Mouse (Mus musculus): ENCODE measurements around the gene Sorl1. TPM values are rescaled to one million over a fixed set of nuclear protein-coding genes. Genes with fewer than 3 reads are reported as not detected.

Sorl1 gene
- polyA plus RNA-seq, 1 experiment from 2014 or later, result 9.6 TPM

- H3K9ac ChIP-seq, result peak overlapping the region; percentile 75
- no peaks in the 10 kb centered on the region for H3K36me3 ChIP-seq
- H3K4me1 ChIP-seq (replicated peaks), result peaks cover 28% of the 10 kb centered on the region
- WGBS, result 13% methylated on average over 16 of the region's 16 CpGs
- H3K27me3 ChIP-seq (replicated peaks), result no peaks in the 10 kb centered on the region
- peak; percentile 30; the same call in 1 of the 2 replicates for ATAC-seq (ENCODE audit: insufficient number of reproducible peaks, low FRiP score)
- peak overlapping the region; percentile 69 for H3K4me2 ChIP-seq
- H3K27ac ChIP-seq (ENCODE audit: poor library complexity, severe bottlenecking), result peak overlapping the region; percentile 93
- peak overlapping the region; percentile 56 for H3K4me3 ChIP-seq
- H3K9me3 ChIP-seq (replicated peaks), result no peaks in the 10 kb centered on the region
These were observed 172.5 kb downstream of the Sorl1 start for GRCm38 (mm10) chr9:41951472-41952129.

DNA sequence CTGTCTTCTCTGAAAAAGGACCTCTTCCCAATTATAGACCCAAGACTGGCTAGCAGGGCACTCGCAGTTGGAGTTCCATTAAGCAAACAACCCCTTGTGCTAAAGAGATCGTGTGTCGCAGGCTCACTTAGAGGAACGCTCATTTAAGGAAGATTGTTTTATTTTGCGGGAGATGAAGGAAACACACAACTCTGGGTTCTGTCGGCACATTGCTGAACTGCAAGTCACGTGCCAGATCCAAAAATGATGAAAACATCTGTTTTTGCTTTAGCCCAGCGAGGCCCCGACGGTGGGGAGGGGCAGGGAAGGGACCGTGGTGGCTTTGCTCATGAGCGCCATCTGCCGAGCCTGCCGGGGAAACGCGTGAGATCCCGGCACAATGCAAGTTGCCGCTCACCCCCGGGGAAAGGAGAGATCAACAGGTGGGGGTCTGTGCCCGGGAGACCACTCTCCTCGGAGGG lies 173.1 kb downstream of the Sorl1 start:
- Histone ChIP-seq H3K27me3 (replicated peaks) (no peaks in the 10 kb centered on the region), H3K27ac (ENCODE audit: poor library complexity, severe bottlenecking) (peak overlapping the region; percentile 93), H3K36me3 (no peaks in the 10 kb centered on the region), H3K4me2 (peak overlapping the region; percentile 69), H3K4me3 (peak overlapping the region; percentile 56), H3K4me1 (replicated peaks) (peaks cover 28% of the 10 kb centered on the region), H3K9ac (peak overlapping the region; percentile 75), H3K9me3 (replicated peaks) (no peaks in the 10 kb centered on the region)
- ATAC-seq (ENCODE audit: insufficient number of reproducible peaks, low FRiP score), result peak; percentile 75
- WGBS, result under 1% methylated on average over 21 of the region's 21 CpGs

- H3K9ac ChIP-seq, result peak overlapping the region; percentile 75
- peak overlapping the region; percentile 56 for H3K4me3 ChIP-seq
- no peaks in the 10 kb centered on the region for H3K27me3 ChIP-seq (replicated peaks)
- peaks cover 28% of the 10 kb centered on the region for H3K4me1 ChIP-seq (replicated peaks)
- H3K4me2 ChIP-seq, result peak overlapping the region; percentile 69
- 8% methylated on average over 34 of the region's 34 CpGs for WGBS
- H3K27ac ChIP-seq (ENCODE audit: poor library complexity, severe bottlenecking), result peak overlapping the region; percentile 93
- peak; percentile 85 for ATAC-seq (ENCODE audit: insufficient number of reproducible peaks, low FRiP score)
- H3K9me3 ChIP-seq (replicated peaks), result no peaks in the 10 kb centered on the region
- no peaks in the 10 kb centered on the region for H3K36me3 ChIP-seq
These were observed 173.7 kb downstream of the Sorl1 start for GRCm38 (mm10) chr9:41950109-41950990.

DNA sequence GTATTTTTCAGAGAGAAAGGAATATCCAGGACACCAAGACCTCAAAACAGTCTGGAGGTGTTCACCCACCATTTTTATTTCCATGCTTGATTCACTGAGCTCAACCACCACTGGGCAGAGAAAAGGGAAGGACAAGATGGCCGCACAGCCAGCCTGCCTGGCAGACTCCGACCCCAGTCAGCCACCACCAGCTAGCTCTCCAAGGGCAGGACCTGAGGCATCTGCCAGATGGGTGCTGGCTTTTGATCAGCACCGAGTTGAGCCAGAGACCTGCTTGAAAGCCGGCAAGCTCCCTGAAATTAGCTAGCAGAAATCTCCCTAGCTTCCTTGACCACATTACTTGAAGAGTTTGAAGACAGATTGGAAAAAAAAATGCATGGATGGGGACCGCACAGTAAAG lies 174.6 kb downstream of the Sorl1 start:
- no peaks in the 10 kb centered on the region for H3K36me3 ChIP-seq
- peak overlapping the region; percentile 93 for H3K27ac ChIP-seq (ENCODE audit: poor library complexity, severe bottlenecking)
- no peak overlapping the region for H3K4me2 ChIP-seq
- H3K4me3 ChIP-seq, result no peak overlapping the region
- no peak overlapping the region for H3K9ac ChIP-seq
- H3K27me3 ChIP-seq (replicated peaks), result no peaks in the 10 kb centered on the region
- 67% methylated on average over 5 of the region's 5 CpGs for WGBS
- H3K4me1 ChIP-seq (replicated peaks), result peaks cover 28% of the 10 kb centered on the region
- no peaks in the 10 kb centered on the region for H3K9me3 ChIP-seq (replicated peaks)
- no peak for ATAC-seq (ENCODE audit: insufficient number of reproducible peaks, low FRiP score)

DNA sequence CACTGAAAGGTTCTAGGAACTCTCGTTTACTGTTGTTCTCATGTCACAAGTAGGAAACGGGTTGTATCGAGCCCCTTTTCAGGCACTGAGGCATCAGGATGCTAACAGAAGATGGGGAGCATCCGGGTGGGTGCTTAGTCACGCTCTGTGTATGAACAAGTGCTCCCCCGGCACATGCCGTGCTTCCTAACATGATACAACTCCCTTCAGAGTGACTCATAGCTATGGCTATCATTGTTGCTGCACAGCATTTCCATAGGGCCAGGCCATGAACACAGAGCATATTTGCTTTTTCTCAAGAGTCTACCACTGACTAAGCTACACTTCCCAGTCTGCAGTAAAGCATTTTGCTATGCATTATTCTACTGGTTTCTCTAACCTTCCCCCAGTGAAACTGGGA lies 179.1 kb downstream of the Sorl1 start:
- no peaks in the 10 kb centered on the region for H3K9me3 ChIP-seq (replicated peaks)
- H3K36me3 ChIP-seq, result no peaks in the 10 kb centered on the region
- H3K4me3 ChIP-seq, result no peak overlapping the region
- ATAC-seq (ENCODE audit: insufficient number of reproducible peaks, low FRiP score), result no peak
- WGBS, result 86% methylated on average over 7 of the region's 7 CpGs
- peaks cover 6% of the 10 kb centered on the region for H3K4me1 ChIP-seq (replicated peaks)
- H3K9ac ChIP-seq, result no peak overlapping the region
- no peak overlapping the region for H3K27ac ChIP-seq (ENCODE audit: poor library complexity, severe bottlenecking)
- H3K27me3 ChIP-seq (replicated peaks), result no peaks in the 10 kb centered on the region
- H3K4me2 ChIP-seq, result no peak overlapping the region

DNA sequence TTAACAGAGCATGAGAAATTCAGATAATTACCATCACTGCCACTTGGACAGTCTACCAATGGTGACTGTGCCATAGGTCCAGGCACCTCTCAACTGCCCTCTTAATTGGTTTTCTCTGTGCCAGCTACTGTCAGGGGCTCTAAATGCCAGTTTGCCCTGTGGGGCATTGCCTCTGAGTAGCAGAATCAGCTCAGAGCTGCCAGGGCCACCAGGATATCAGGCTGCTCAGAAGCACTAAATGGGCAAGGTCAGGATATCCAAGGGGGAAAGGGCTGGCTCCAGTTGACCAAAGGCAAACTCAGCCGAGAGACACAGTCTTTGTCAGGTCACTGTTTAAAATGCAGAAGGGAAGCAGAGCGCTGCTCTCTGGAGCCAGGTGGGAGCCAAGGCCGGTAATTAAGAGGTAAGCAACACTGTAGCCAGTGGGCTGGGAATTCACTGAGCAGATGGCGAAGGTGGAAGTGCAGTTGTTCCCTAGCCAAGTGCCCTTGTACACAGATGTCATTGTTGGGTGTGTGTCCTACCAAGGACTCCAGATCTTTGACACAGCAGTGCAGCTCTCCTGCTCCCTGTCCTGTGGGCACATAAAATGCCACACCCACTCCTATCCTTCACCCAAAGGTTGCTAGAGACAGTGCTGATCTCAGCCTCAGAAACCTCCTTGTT lies 181.0 kb downstream of the Sorl1 start:
- Histone ChIP-seq H3K27me3 (replicated peaks) (no peaks in the 10 kb centered on the region), H3K36me3 (no peaks in the 10 kb centered on the region), H3K4me1 (replicated peaks) (0 out of 2 replicates have a peak, but pooled peaks cover 4% of the 10 kb centered on the region), H3K27ac (ENCODE audit: poor library complexity, severe bottlenecking) (no peak overlapping the region), H3K9ac (no peak overlapping the region), H3K4me3 (no peak overlapping the region), H3K9me3 (replicated peaks) (no peaks in the 10 kb centered on the region), H3K4me2 (no peak overlapping the region)
- 71% methylated on average over 4 of the region's 4 CpGs for WGBS
- no peak for ATAC-seq (ENCODE audit: insufficient number of reproducible peaks, low FRiP score)

DNA sequence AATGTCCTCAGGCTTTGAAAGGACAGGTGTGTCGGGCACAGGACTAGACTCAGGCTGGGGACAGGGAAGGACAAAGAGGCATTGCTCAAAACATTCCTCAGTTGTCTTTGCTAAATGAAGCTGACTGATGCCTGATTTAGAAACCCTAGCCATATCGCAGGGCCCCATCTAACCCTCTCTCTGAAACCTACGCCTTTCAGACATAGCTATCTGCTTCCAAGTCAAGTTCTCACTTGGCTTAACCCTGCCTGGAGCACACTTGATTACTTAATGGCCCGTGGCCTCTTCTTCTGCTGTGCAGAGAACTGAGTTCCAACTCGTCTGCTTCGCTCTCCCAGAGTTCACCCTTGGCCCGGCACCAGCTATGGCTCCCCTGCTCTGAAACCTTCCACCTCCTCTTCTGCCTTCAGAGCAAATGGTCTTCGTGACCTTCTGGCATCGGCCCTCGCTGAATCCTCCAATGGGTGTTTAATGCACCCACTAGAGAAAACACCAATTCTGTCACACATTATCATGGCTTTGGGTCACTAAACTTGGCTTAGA lies 183.7 kb downstream of the Sorl1 start:
- H3K9me3 ChIP-seq (replicated peaks), result no peaks in the 10 kb centered on the region
- no peak overlapping the region for H3K4me3 ChIP-seq
- 74% methylated on average over 10 of the region's 10 CpGs for WGBS
- H3K4me2 ChIP-seq, result no peak overlapping the region
- no peak for ATAC-seq (ENCODE audit: insufficient number of reproducible peaks, low FRiP score)
- no peak overlapping the region for H3K9ac ChIP-seq
- H3K27ac ChIP-seq (ENCODE audit: poor library complexity, severe bottlenecking), result no peak overlapping the region
- H3K27me3 ChIP-seq (replicated peaks), result no peaks in the 10 kb centered on the region
- no peaks in the 10 kb centered on the region for H3K36me3 ChIP-seq
- H3K4me1 ChIP-seq (replicated peaks), result peaks cover 21% of the 10 kb centered on the region

DNA sequence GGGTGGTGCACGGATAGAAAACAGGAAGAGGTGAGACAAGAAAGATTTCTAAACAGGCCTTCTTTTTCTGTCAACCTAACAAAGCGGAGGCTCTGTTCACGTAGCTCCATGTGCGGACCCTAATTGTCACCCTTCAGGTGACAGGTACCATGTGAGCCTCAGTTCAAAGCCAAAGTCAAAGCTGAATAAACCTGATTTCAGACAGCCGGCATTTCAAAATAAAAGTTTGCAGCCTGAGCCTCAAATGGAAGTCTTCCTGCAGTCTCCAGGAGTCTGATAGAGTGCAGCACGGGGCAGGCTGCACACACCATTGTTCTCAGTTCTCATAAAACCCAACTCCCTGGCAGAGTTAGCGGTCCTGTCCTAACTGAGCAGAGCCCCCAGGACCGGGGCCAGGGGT lies 185.6 kb downstream of the Sorl1 start:
- Histone ChIP-seq H3K9ac (no peak overlapping the region), H3K4me3 (no peak overlapping the region), H3K36me3 (no peaks in the 10 kb centered on the region), H3K4me2 (no peak overlapping the region), H3K27me3 (replicated peaks) (no peaks in the 10 kb centered on the region), H3K4me1 (replicated peaks) (peaks cover 29% of the 10 kb centered on the region), H3K27ac (ENCODE audit: poor library complexity, severe bottlenecking) (0 out of 2 replicates have a peak overlapping the region, but pooled peaks have one; percentile 13), H3K9me3 (replicated peaks) (no peaks in the 10 kb centered on the region)
- ATAC-seq (ENCODE audit: insufficient number of reproducible peaks, low FRiP score), result no peak
- 51% methylated on average over 8 of the region's 8 CpGs for WGBS

GRCm38 (mm10) chr9:41937967-41938348 lies 186.1 kb downstream of the Sorl1 start:
- no peaks in the 10 kb centered on the region for H3K9me3 ChIP-seq (replicated peaks)
- ATAC-seq (ENCODE audit: insufficient number of reproducible peaks, low FRiP score), result no peak
- no peaks in the 10 kb centered on the region for H3K36me3 ChIP-seq
- H3K4me2 ChIP-seq, result no peak overlapping the region
- WGBS, result 32% methylated on average over 3 of the region's 3 CpGs
- no peaks in the 10 kb centered on the region for H3K27me3 ChIP-seq (replicated peaks)
- no peak overlapping the region for H3K4me3 ChIP-seq
- peaks cover 29% of the 10 kb centered on the region for H3K4me1 ChIP-seq (replicated peaks)
- H3K27ac ChIP-seq (ENCODE audit: poor library complexity, severe bottlenecking), result peak overlapping the region; percentile 28; the same call in 1 of the 2 replicates
- no peak overlapping the region for H3K9ac ChIP-seq

GRCm38 (mm10) chr9:41937341-41937966 lies 186.6 kb downstream of the Sorl1 start:
- H3K27me3 ChIP-seq (replicated peaks), result no peaks in the 10 kb centered on the region
- 78% methylated on average over 8 of the region's 8 CpGs for WGBS
- no peaks in the 10 kb centered on the region for H3K36me3 ChIP-seq
- H3K9me3 ChIP-seq (replicated peaks), result no peaks in the 10 kb centered on the region
- H3K9ac ChIP-seq, result no peak overlapping the region
- no peak for ATAC-seq (ENCODE audit: insufficient number of reproducible peaks, low FRiP score)
- H3K4me3 ChIP-seq, result no peak overlapping the region
- no peak overlapping the region for H3K4me2 ChIP-seq
- peaks cover 29% of the 10 kb centered on the region for H3K4me1 ChIP-seq (replicated peaks)
- peak overlapping the region; percentile 28; the same call in 1 of the 2 replicates for H3K27ac ChIP-seq (ENCODE audit: poor library complexity, severe bottlenecking)

Data from heart, embryonic 12.5 days (tissue).